Mouse (Mus musculus): ENCODE measurements around the gene Idh3a. TPM values are rescaled to one million over a fixed set of nuclear protein-coding genes. Genes with fewer than 3 reads are reported as not detected.
A peak's percentile ranks its signal among the peaks of the same experiment; 100 is the strongest.
"Not testable (repeated sequence)": the region's sequence is repeated elsewhere in the genome, so short reads cannot be mapped to it uniquely, and the experiment has no call there.

The Idh3a gene
- polyA plus RNA-seq, 2 experiments, result 55.4 to 103 TPM

GRCm38 (mm10) chr9:54566958-54567357 is 19.2 kb upstream of the Idh3a start:
- no peak for ATAC-seq (ENCODE audit: low FRiP score, low read depth)
- no peak for TF ChIP-seq POLR2A (IDR thresholded peaks at IDR 0.05; ENCODE audit: borderline replicate concordance, extremely low read depth, insufficient read depth, insufficient read length)
- Histone ChIP-seq H3K9ac (ENCODE audit: low read depth, low read length, severe bottlenecking) (no peak overlapping the region), H3K4me3 (replicated peaks; ENCODE audit: low read length) (no peak overlapping the region), H3K9me3 (ENCODE audit: control insufficient read depth, low read length) (no peaks in the 10 kb centered on the region), H3K36me3 (ENCODE audit: control insufficient read depth, insufficient read depth, low read length) (no peaks in the 10 kb centered on the region), H3K4me1 (ENCODE audit: control insufficient read depth, insufficient read depth, low read length) (no peaks in the 10 kb centered on the region), H3K4me2 (replicated peaks; ENCODE audit: low read depth, low read length, severe bottlenecking) (no peak overlapping the region), H3K27me3 (ENCODE audit: control insufficient read depth, insufficient read depth, low read length) (no peaks in the 10 kb centered on the region), H3K27ac (replicated peaks; ENCODE audit: low read depth, low read length) (no peak overlapping the region)
- DNase-seq (ENCODE audit: low spot score), result peak; percentile 33
- 48% methylated on average over 4 of the region's 4 CpGs for WGBS

- Histone ChIP-seq H3K9me3 (ENCODE audit: control insufficient read depth, low read length) (no peaks in the 10 kb centered on the region), H3K27ac (replicated peaks; ENCODE audit: low read depth, low read length) (no peak overlapping the region), H3K9ac (ENCODE audit: low read depth, low read length, severe bottlenecking) (no peak overlapping the region), H3K27me3 (ENCODE audit: control insufficient read depth, insufficient read depth, low read length) (no peaks in the 10 kb centered on the region), H3K36me3 (ENCODE audit: control insufficient read depth, insufficient read depth, low read length) (no peaks in the 10 kb centered on the region), H3K4me3 (replicated peaks; ENCODE audit: low read length) (no peak overlapping the region), H3K4me1 (ENCODE audit: control insufficient read depth, insufficient read depth, low read length) (no peaks in the 10 kb centered on the region), H3K4me2 (replicated peaks; ENCODE audit: low read depth, low read length, severe bottlenecking) (no peak overlapping the region)
- ATAC-seq (ENCODE audit: low FRiP score, low read depth) (no peak), DNase-seq (ENCODE audit: low spot score) (no peak)
- WGBS, result 52% methylated on average over 2 of the region's 2 CpGs
- TF ChIP-seq POLR2A (IDR thresholded peaks at IDR 0.05; ENCODE audit: borderline replicate concordance, extremely low read depth, insufficient read depth, insufficient read length), result no peak
Observed at GRCm38 (mm10) chr9:54568732-54569131, 17.4 kb upstream of the Idh3a start.

GRCm38 (mm10) chr9:54571130-54571839 is 14.8 kb upstream of the Idh3a start:
- ATAC-seq (ENCODE audit: low FRiP score, low read depth) (no peak), DNase-seq (ENCODE audit: low spot score) (no peak)
- no peak for TF ChIP-seq POLR2A (IDR thresholded peaks at IDR 0.05; ENCODE audit: borderline replicate concordance, extremely low read depth, insufficient read depth, insufficient read length)
- Histone ChIP-seq H3K9me3 (ENCODE audit: control insufficient read depth, low read length) (no peaks in the 10 kb centered on the region), H3K4me3 (replicated peaks; ENCODE audit: low read length) (no peak overlapping the region), H3K4me1 (ENCODE audit: control insufficient read depth, insufficient read depth, low read length) (no peaks in the 10 kb centered on the region), H3K27ac (replicated peaks; ENCODE audit: low read depth, low read length) (no peak overlapping the region), H3K27me3 (ENCODE audit: control insufficient read depth, insufficient read depth, low read length) (no peaks in the 10 kb centered on the region), H3K4me2 (replicated peaks; ENCODE audit: low read depth, low read length, severe bottlenecking) (no peak overlapping the region), H3K36me3 (ENCODE audit: control insufficient read depth, insufficient read depth, low read length) (no peaks in the 10 kb centered on the region), H3K9ac (ENCODE audit: low read depth, low read length, severe bottlenecking) (no peak overlapping the region)
- WGBS, result 53% methylated on average over 9 of the region's 9 CpGs

- Histone ChIP-seq H3K36me3 (ENCODE audit: control insufficient read depth, insufficient read depth, low read length) (no peaks in the 10 kb centered on the region), H3K27ac (replicated peaks; ENCODE audit: low read depth, low read length) (no peak overlapping the region), H3K27me3 (ENCODE audit: control insufficient read depth, insufficient read depth, low read length) (no peaks in the 10 kb centered on the region), H3K4me1 (ENCODE audit: control insufficient read depth, insufficient read depth, low read length) (peaks cover 13% of the 10 kb centered on the region), H3K4me2 (replicated peaks; ENCODE audit: low read depth, low read length, severe bottlenecking) (no peak overlapping the region), H3K9ac (ENCODE audit: low read depth, low read length, severe bottlenecking) (no peak overlapping the region), H3K4me3 (replicated peaks; ENCODE audit: low read length) (no peak overlapping the region), H3K9me3 (ENCODE audit: control insufficient read depth, low read length) (no peaks in the 10 kb centered on the region)
- DNase-seq (ENCODE audit: low spot score), result no peak
- no peak for ATAC-seq (ENCODE audit: low FRiP score, low read depth)
- WGBS, result 50% methylated on average over 1 of the region's 1 CpGs
- TF ChIP-seq POLR2A (IDR thresholded peaks at IDR 0.05; ENCODE audit: borderline replicate concordance, extremely low read depth, insufficient read depth, insufficient read length), result no peak
Observed at GRCm38 (mm10) chr9:54583712-54584111, 2.4 kb upstream of the Idh3a start.

GRCm38 (mm10) chr9:54584127-54584526 is 2.0 kb upstream of the Idh3a start:
- not testable (repeated sequence) for DNase-seq (ENCODE audit: low spot score); H3K9me3 ChIP-seq (ENCODE audit: control insufficient read depth, low read length); H3K4me2 ChIP-seq (replicated peaks; ENCODE audit: low read depth, low read length, severe bottlenecking); ATAC-seq (ENCODE audit: low FRiP score, low read depth); H3K27me3 ChIP-seq (ENCODE audit: control insufficient read depth, insufficient read depth, low read length); H3K9ac ChIP-seq (ENCODE audit: low read depth, low read length, severe bottlenecking); H3K27ac ChIP-seq (replicated peaks; ENCODE audit: low read depth, low read length); H3K36me3 ChIP-seq (ENCODE audit: control insufficient read depth, insufficient read depth, low read length); H3K4me3 ChIP-seq (replicated peaks; ENCODE audit: low read length)
- 79% methylated on average over 2 of the region's 2 CpGs for WGBS
- peaks cover 13% of the 10 kb centered on the region for H3K4me1 ChIP-seq (ENCODE audit: control insufficient read depth, insufficient read depth, low read length)

Measured in limb, embryonic 14.5 days (tissue).